In the genomic region with DNA sequence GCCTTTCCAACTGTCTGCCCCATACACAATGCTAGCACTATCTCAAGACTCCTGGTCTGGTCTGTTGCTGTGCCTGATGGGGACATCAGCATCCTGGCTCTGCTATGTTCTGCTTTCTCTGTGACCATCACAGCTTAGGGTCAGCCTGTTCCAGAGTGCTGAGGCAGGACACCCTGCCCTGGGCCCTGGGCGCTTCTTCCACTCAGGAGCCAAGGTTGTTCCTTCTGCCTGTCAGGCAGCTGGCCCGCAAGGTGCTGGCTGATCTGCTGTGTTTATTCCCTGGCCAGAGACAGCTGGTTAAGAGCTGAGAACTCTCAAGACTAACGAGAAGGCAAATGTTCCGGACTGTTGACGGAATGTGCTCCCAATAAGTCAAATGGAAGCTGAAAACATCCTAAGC, we compare ENCODE assay signal across 26 mouse cellular contexts. TPM values are rescaled to one million over a fixed set of nuclear protein-coding genes. Genes with fewer than 3 reads are reported as not detected.
A peak's percentile ranks its signal among the peaks of the same experiment; 100 is the strongest.
DNase-seq lines count a peak whose midpoint lies in the region; ATAC-seq and TF ChIP-seq lines count a peak whose summit lies in the region.
"Had no signal": no experiment of that assay in that cellular context is flagged by ENCODE, and none has a peak within 500 bp of the region (broad histone marks: within the 10 kb centered on the region; RNA-seq: fewer than 3 reads in every experiment).

No protein-coding gene starts in this region.

- no peak for ATAC-seq in kidney, embryonic 16.5 days (ENCODE audit: low FRiP score, low TSS enrichment)
- no peak for ATAC-seq in intestine, embryonic 15.5 days
- no peak for ATAC-seq in intestine, postnatal 0 days
- ATAC-seq in hindbrain, embryonic 16.5 days, result no peak
- ATAC-seq: forebrain, embryonic 14.5 days; forebrain, postnatal 0 days; Patski had no signal

- peaks cover 14% of the 10 kb centered on the region for H3K4me1 ChIP-seq in kidney, embryonic 16.5 days (ENCODE audit: insufficient read depth, low read length)
- H3K4me1 ChIP-seq in intestine, embryonic 15.5 days (replicated peaks), result peaks cover 19% of the 10 kb centered on the region; the same call in 1 of the 2 replicates
- peaks cover 18% of the 10 kb centered on the region; the same call in 1 of the 2 replicates for H3K4me1 ChIP-seq in intestine, postnatal 0 days (replicated peaks; ENCODE audit: control insufficient read depth, insufficient read depth, low read length)
- H3K4me1 ChIP-seq in hindbrain, embryonic 16.5 days (ENCODE audit: control insufficient read depth, insufficient read depth, low read depth, low read length), result no peaks in the 10 kb centered on the region
- H3K4me1 ChIP-seq: embryonic facial prominence, embryonic 12.5 days had no signal

- TF ChIP-seq CTCF in intestine, postnatal 0 days (IDR thresholded peaks at IDR 0.05; ENCODE audit: low read depth), result no peak

- DNase-seq in kidney, adult 18-20 months, result no peak
- DNase-seq in ovary, adult 18-20 months (ENCODE audit: low spot score), result peak; percentile 68
- DNase-seq in ovary, postnatal 14 days (ENCODE audit: low spot score), result no peak
- DNase-seq: adrenal gland, adult 2 months; adrenal gland, postnatal 14 days; B cell, adult 2 months; cerebellum, adult 11 months; cerebellum, adult 2 months; cerebellum, adult 9-11 months; cerebellum, postnatal 25 days; forebrain, postnatal 0 days; gastrocnemius, adult 2 months; gastrocnemius, postnatal 14 days; heart, adult 11 months; heart, postnatal 4 days had no signal

- no peaks in the 10 kb centered on the region for H3K27me3 ChIP-seq in kidney, embryonic 16.5 days (ENCODE audit: insufficient read depth, low read length)
- no peaks in the 10 kb centered on the region for H3K27me3 ChIP-seq in intestine, embryonic 15.5 days (replicated peaks)
- H3K27me3 ChIP-seq in intestine, postnatal 0 days (replicated peaks; ENCODE audit: control insufficient read depth, insufficient read depth, low read length), result no peaks in the 10 kb centered on the region
- H3K27me3 ChIP-seq in hindbrain, embryonic 16.5 days (replicated peaks; ENCODE audit: control insufficient read depth, insufficient read depth, low read length), result no peaks in the 10 kb centered on the region
- H3K27me3 ChIP-seq: embryonic facial prominence, embryonic 12.5 days; embryonic facial prominence, embryonic 15.5 days; Patski had no signal

- H3K36me3 ChIP-seq in kidney, embryonic 16.5 days (ENCODE audit: insufficient read depth, low read length), result no peaks in the 10 kb centered on the region
- H3K36me3 ChIP-seq in intestine, embryonic 15.5 days, result no peaks in the 10 kb centered on the region
- H3K36me3 ChIP-seq in intestine, postnatal 0 days (ENCODE audit: control insufficient read depth, insufficient read depth), result no peaks in the 10 kb centered on the region; the same call in 1 of the 2 replicates
- no peaks in the 10 kb centered on the region; the same call in 1 of the 2 replicates for H3K36me3 ChIP-seq in hindbrain, embryonic 16.5 days (ENCODE audit: control insufficient read depth, insufficient read depth, low read length)
- H3K36me3 ChIP-seq: embryonic facial prominence, embryonic 12.5 days; embryonic facial prominence, embryonic 15.5 days had no signal

- H3K27ac ChIP-seq in kidney, embryonic 16.5 days (ENCODE audit: low read length), result peak overlapping the region; percentile 17; the same call in 1 of the 2 replicates
- H3K27ac ChIP-seq in intestine, embryonic 15.5 days, result 0 out of 2 replicates have a peak overlapping the region, but pooled peaks have one; percentile 24
- peak overlapping the region; percentile 41; the same call in 1 of the 2 replicates for H3K27ac ChIP-seq in intestine, postnatal 0 days (ENCODE audit: low read depth, low read length)
- H3K27ac ChIP-seq in hindbrain, embryonic 16.5 days (ENCODE audit: low read depth, low read length), result no peak overlapping the region
- H3K27ac ChIP-seq: embryonic facial prominence, embryonic 12.5 days; embryonic facial prominence, embryonic 15.5 days; gastrocnemius, adult 2 months; hindbrain, embryonic 14.5 days had no signal

- no peak overlapping the region for H3K4me2 ChIP-seq in kidney, embryonic 16.5 days (replicated peaks; ENCODE audit: low read depth, low read length)
- H3K4me2 ChIP-seq in intestine, embryonic 15.5 days (replicated peaks), result no peak overlapping the region
- no peak overlapping the region for H3K4me2 ChIP-seq in intestine, postnatal 0 days (replicated peaks; ENCODE audit: low read depth)
- no peak overlapping the region for H3K4me2 ChIP-seq in hindbrain, embryonic 16.5 days (ENCODE audit: low read length)
- H3K4me2 ChIP-seq: embryonic facial prominence, embryonic 12.5 days; embryonic facial prominence, embryonic 15.5 days; heart, embryonic 11.5 days; hindbrain, embryonic 14.5 days had no signal

- H3K9ac ChIP-seq in kidney, embryonic 16.5 days (replicated peaks; ENCODE audit: low read length), result no peak overlapping the region
- no peak overlapping the region for H3K9ac ChIP-seq in intestine, embryonic 15.5 days
- no peak overlapping the region for H3K9ac ChIP-seq in intestine, postnatal 0 days (ENCODE audit: low read depth, low read length)
- H3K9ac ChIP-seq in hindbrain, embryonic 16.5 days (ENCODE audit: low read depth, low read length), result no peak overlapping the region
- H3K9ac ChIP-seq: embryonic facial prominence, embryonic 12.5 days; embryonic facial prominence, embryonic 15.5 days; forebrain, postnatal 0 days; hindbrain, embryonic 14.5 days had no signal

- H3K9me3 ChIP-seq in kidney, embryonic 16.5 days (ENCODE audit: low read length), result no peaks in the 10 kb centered on the region
- H3K9me3 ChIP-seq in intestine, embryonic 15.5 days, result no peaks in the 10 kb centered on the region
- no peaks in the 10 kb centered on the region for H3K9me3 ChIP-seq in intestine, postnatal 0 days (ENCODE audit: control insufficient read depth)
- H3K9me3 ChIP-seq in hindbrain, embryonic 16.5 days (ENCODE audit: control insufficient read depth, low read length), result no peaks in the 10 kb centered on the region
- H3K9me3 ChIP-seq: embryonic facial prominence, embryonic 12.5 days; embryonic facial prominence, embryonic 15.5 days; G1E had no signal

- 77% methylated on average over 5 of the region's 5 CpGs for WGBS in kidney, embryonic 16.5 days
- WGBS in intestine, embryonic 15.5 days, result 69% methylated on average over 5 of the region's 5 CpGs
- 62% methylated on average over 5 of the region's 5 CpGs for WGBS in intestine, postnatal 0 days
- 91% methylated on average over 5 of the region's 5 CpGs for WGBS in hindbrain, embryonic 16.5 days

- H3K4me3 ChIP-seq in kidney, embryonic 16.5 days (ENCODE audit: low read length), result no peak overlapping the region
- H3K4me3 ChIP-seq in intestine, embryonic 15.5 days (replicated peaks), result no peak overlapping the region
- no peak overlapping the region for H3K4me3 ChIP-seq in intestine, postnatal 0 days (ENCODE audit: low read depth, low read length)
- H3K4me3 ChIP-seq in hindbrain, embryonic 16.5 days (ENCODE audit: low read length), result no peak overlapping the region
- H3K4me3 ChIP-seq: embryonic facial prominence, embryonic 12.5 days; embryonic facial prominence, embryonic 15.5 days; gastrocnemius, adult 2 months had no signal

RNA-seq across cellular contexts. Expression of a gene that starts 24.2 kb away (rescaled TPM):
- 8.8 and 10.1 TPM in 2 replicates for polyA plus RNA-seq in kidney, embryonic 16.5 days (2015; fragmentation: Nextera tagmentation; extraction: Ambion mirVana)
- polyA plus RNA-seq in intestine, embryonic 15.5 days (2015; fragmentation: Nextera tagmentation; extraction: Ambion mirVana), result 4.1 and 4.8 TPM in 2 replicates
- 7.0 and 7.4 TPM in 2 replicates for polyA plus RNA-seq in intestine, postnatal 0 days (2015; fragmentation: Nextera tagmentation; extraction: Ambion mirVana)
- polyA plus RNA-seq in hindbrain, embryonic 16.5 days (2015; fragmentation: Nextera tagmentation; extraction: Ambion mirVana), result 14.3 and 14.9 TPM in 2 replicates

RNA-seq across cellular contexts. Expression of a gene that starts 52.1 kb away (rescaled TPM):
- polyA plus RNA-seq in kidney, embryonic 16.5 days (2015; fragmentation: Nextera tagmentation; extraction: Ambion mirVana), result 30.3 and 32.2 TPM in 2 replicates
- 39.8 and 41.8 TPM in 2 replicates for polyA plus RNA-seq in intestine, embryonic 15.5 days (2015; fragmentation: Nextera tagmentation; extraction: Ambion mirVana)
- polyA plus RNA-seq in intestine, postnatal 0 days (2015; fragmentation: Nextera tagmentation; extraction: Ambion mirVana), result 31.0 and 33.5 TPM in 2 replicates
- 39.6 and 48.9 TPM in 2 replicates for polyA plus RNA-seq in hindbrain, embryonic 16.5 days (2015; fragmentation: Nextera tagmentation; extraction: Ambion mirVana)
